Mouse (Mus musculus) myocyte (in vitro differentiated cells): ENCODE measurements at regions not wholly inside any gene's neighbourhood (a gene's known extent, or its start where the extent isn't known, plus 50 kb on each side); places are given as distances from the start of the nearest gene placed in this dataset.

Experiments
- H3K27me3 ChIP-seq: one replicate; pipeline ENCODE4 v1.6.1; 2011; ENCODE audit not compliant: control insufficient read depth, insufficient read depth, insufficient read length
- H3K36me3 ChIP-seq: one replicate; pipeline ENCODE4 v1.6.1; 2011; ENCODE audit not compliant: control insufficient read depth, insufficient read depth
- H3K4me2 ChIP-seq: one replicate; pipeline ENCODE4 v1.6.1; 2011; ENCODE audit warnings: low read depth, control low read depth
- H3K4me3 ChIP-seq: one replicate; pipeline ENCODE4 v1.5.1; 2011; ENCODE audit warnings: mild to moderate bottlenecking, control low read depth, moderate library complexity
- H3K79me2 ChIP-seq: one replicate; pipeline ENCODE4 v1.6.1; 2011; ENCODE audit not compliant: control insufficient read depth, insufficient read depth
- H3ac ChIP-seq: one replicate; pipeline ENCODE4 v1.6.1; 2011; ENCODE audit not compliant: control insufficient read depth, insufficient read length
- CEBPB ChIP-seq: IDR thresholded peaks from 2 replicates; pipeline ENCODE4 v1.6.1; 2011; ENCODE audit warnings: mild to moderate bottlenecking, moderate library complexity; ENCODE audit not compliant: poor library complexity, insufficient read depth, severe bottlenecking
- E2F4 ChIP-seq: IDR thresholded peaks from one replicate; pipeline ENCODE4 v1.6.1; 2011; ENCODE audit warnings: mild to moderate bottlenecking, control low read depth, moderate library complexity; ENCODE audit not compliant: insufficient read depth
- MAX ChIP-seq: IDR thresholded peaks from one replicate; pipeline ENCODE4 v1.6.1; 2011; ENCODE audit warnings: low read depth, mild to moderate bottlenecking, control low read depth
- MYOD1 ChIP-seq, 3 experiments: IDR thresholded peaks; one replicate each; pipeline ENCODE4 v1.6.1; 2011; ENCODE audit warnings: control low read depth in 2 of 3, low read depth in 2 of 3, mild to moderate bottlenecking in 2 of 3, moderate library complexity in 1 of 3; ENCODE audit not compliant: insufficient read length in 2 of 3, control insufficient read depth in 1 of 3
- MYOG ChIP-seq, 3 experiments: IDR thresholded peaks; one replicate each; pipeline ENCODE4 v1.6.1; 2011; ENCODE audit warnings: control low read depth in 2 of 3, low read depth in 2 of 3, mild to moderate bottlenecking in 2 of 3; ENCODE audit not compliant: insufficient read length in 2 of 3, control insufficient read depth in 1 of 3, insufficient read depth in 1 of 3
- POLR2A ChIP-seq: IDR thresholded peaks from one replicate; pipeline ENCODE4 v1.6.1; 2011; ENCODE audit warnings: low read depth, mild to moderate bottlenecking, control low read depth, moderate library complexity; ENCODE audit not compliant: insufficient read length
- POLR2AphosphoS2 ChIP-seq: IDR thresholded peaks from one replicate; pipeline ENCODE4 v1.6.1; 2011; ENCODE audit warnings: low read depth, control low read depth; ENCODE audit not compliant: insufficient read length
- REST ChIP-seq: IDR thresholded peaks from one replicate; pipeline ENCODE4 v1.6.1; 2011; ENCODE audit warnings: mild to moderate bottlenecking, control low read depth, moderate library complexity; ENCODE audit not compliant: insufficient read depth, insufficient read length
- SRF ChIP-seq: IDR thresholded peaks from one replicate; pipeline ENCODE4 v1.6.1; 2011; ENCODE audit warnings: low read depth; ENCODE audit not compliant: control insufficient read depth, insufficient read length
- TCF12 ChIP-seq: IDR thresholded peaks from one replicate; pipeline ENCODE4 v1.6.1; 2011; ENCODE audit warnings: mild to moderate bottlenecking, control low read depth; ENCODE audit not compliant: poor library complexity, insufficient read depth, severe bottlenecking
- TCF3 ChIP-seq: IDR thresholded peaks from one replicate; pipeline ENCODE4 v1.6.1; 2011; ENCODE audit warnings: low read depth, control low read depth; ENCODE audit not compliant: insufficient read length
- USF1 ChIP-seq: IDR thresholded peaks from one replicate; pipeline ENCODE4 v1.6.1; 2011; ENCODE audit warnings: low read depth, mild to moderate bottlenecking, control low read depth, moderate library complexity

DNA sequence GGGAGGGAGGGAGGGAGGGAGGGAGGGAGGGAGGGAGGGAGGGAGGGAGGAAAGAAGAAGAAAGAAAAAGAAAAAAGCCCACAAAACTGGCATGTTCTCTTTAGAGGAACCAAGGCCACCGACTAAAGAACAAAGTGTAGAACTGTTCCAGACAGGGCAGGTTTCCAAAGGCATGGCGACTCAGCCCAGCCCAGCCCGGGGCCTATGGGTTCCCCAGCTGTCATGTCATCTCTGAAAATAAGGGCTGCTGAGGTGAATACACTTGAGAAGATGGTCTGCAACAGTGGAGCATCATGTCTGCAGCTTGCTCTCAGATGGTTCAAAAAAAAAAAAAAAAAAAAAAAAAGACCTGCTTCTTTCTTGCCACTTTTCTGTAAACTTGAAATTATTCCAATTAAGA, 639.8 kb downstream of the 1700064H15Rik start:
- no peak overlapping the region for H3K4me3 ChIP-seq
- no peak overlapping the region for H3ac ChIP-seq
- no peak for TF ChIP-seq POLR2AphosphoS2
- no peak for TF ChIP-seq TCF3
- TF ChIP-seq MYOG (IDR thresholded peaks at IDR 0.05; ENCODE audit: control insufficient read depth in 1 of 3, insufficient read depth in 1 of 3, insufficient read length in 2 of 3, low read depth in 2 of 3): no peak
- TF ChIP-seq MYOD1 (IDR thresholded peaks at IDR 0.05; ENCODE audit: control insufficient read depth in 1 of 3, insufficient read length in 2 of 3, low read depth in 2 of 3): no peak
- TF ChIP-seq POLR2A: no peak
- TF ChIP-seq CEBPB: no peak
- TF ChIP-seq USF1: no peak
- no peak for TF ChIP-seq TCF12
- no peak for TF ChIP-seq REST
- no peak for TF ChIP-seq E2F4
- TF ChIP-seq MAX: no peak
- TF ChIP-seq SRF: no peak
- H3K79me2 ChIP-seq: no peaks in the 10 kb centered on the region
- H3K27me3 ChIP-seq: no peaks in the 10 kb centered on the region
- H3K4me2 ChIP-seq: no peak overlapping the region
- no peaks in the 10 kb centered on the region for H3K36me3 ChIP-seq

- TF ChIP-seq TCF3 (no peak), SRF (no peak), E2F4 (no peak), POLR2A (no peak), TCF12 (no peak), MAX (no peak), MYOD1 (IDR thresholded peaks at IDR 0.05; ENCODE audit: control insufficient read depth in 1 of 3, insufficient read length in 2 of 3, low read depth in 2 of 3) (no peak), POLR2AphosphoS2 (no peak), CEBPB (no peak), MYOG (IDR thresholded peaks at IDR 0.05; ENCODE audit: control insufficient read depth in 1 of 3, insufficient read depth in 1 of 3, insufficient read length in 2 of 3, low read depth in 2 of 3) (no peak)
- no peaks in the 10 kb centered on the region for H3K79me2 ChIP-seq
- no peak overlapping the region for H3K4me3 ChIP-seq
- H3K36me3 ChIP-seq: no peaks in the 10 kb centered on the region
- no peak overlapping the region for H3K4me2 ChIP-seq
- H3ac ChIP-seq: no peak overlapping the region
- no peaks in the 10 kb centered on the region for H3K27me3 ChIP-seq
These were observed 638.8 kb downstream of the 1700064H15Rik start for GRCm38 (mm10) chr3:18989577-18990240.

DNA sequence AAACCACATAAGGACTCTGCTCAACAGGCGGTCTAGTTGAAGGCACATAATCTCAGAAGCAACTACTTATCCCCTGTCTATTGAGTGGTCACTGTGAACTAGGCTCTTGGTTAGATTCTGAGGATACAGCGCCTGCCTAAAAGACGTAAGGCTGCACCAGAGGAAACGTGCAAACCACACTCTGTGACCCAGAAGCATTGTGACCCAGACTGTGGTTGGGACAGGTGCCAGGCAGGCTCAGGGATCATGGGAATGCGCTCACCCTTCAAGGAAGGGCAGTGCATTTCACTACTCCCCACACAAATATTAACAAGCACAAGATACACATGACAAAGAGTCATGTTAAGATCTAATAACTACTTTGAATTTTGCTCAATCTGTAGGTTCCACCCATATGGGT, 628.3 kb downstream of the 1700064H15Rik start:
- no peaks in the 10 kb centered on the region for H3K79me2 ChIP-seq
- H3K4me3 ChIP-seq: no peak overlapping the region
- no peaks in the 10 kb centered on the region for H3K27me3 ChIP-seq
- H3K4me2 ChIP-seq: peak overlapping the region; percentile 30
- H3ac ChIP-seq: no peak overlapping the region
- no peak for TF ChIP-seq POLR2AphosphoS2
- peak in 1 of 3 experiments; percentile 16 for TF ChIP-seq MYOG (IDR thresholded peaks at IDR 0.05; ENCODE audit: control insufficient read depth in 1 of 3, insufficient read depth in 1 of 3, insufficient read length in 2 of 3, low read depth in 2 of 3)
- H3K36me3 ChIP-seq: no peaks in the 10 kb centered on the region

DNA sequence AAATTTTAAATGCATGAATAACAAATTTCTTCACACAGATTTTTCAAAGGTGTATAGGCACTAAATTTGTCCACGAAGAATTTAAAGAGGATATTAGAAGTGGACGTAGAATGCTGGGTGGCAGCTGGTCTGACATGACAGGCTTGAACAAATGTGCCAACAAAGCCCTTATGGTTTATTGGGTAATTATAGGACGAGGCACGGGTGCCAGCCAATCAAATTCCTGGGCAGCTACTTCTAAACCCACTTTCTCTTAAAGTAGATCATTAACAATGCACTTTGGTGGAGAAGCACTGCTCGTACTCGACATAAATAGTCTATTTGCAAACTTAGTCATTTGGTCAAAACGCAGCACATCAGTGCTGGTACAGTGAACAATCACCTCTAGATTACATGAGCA, 626.4 kb downstream of the 1700064H15Rik start:
- Histone ChIP-seq H3K27me3 (no peaks in the 10 kb centered on the region), H3K79me2 (no peaks in the 10 kb centered on the region), H3K4me2 (no peak overlapping the region), H3K36me3 (no peaks in the 10 kb centered on the region), H3K4me3 (no peak overlapping the region), H3ac (no peak overlapping the region)
- TF ChIP-seq MYOD1 (IDR thresholded peaks at IDR 0.05; ENCODE audit: control insufficient read depth in 1 of 3, insufficient read length in 2 of 3, low read depth in 2 of 3) (no peak), MYOG (IDR thresholded peaks at IDR 0.05; ENCODE audit: control insufficient read depth in 1 of 3, insufficient read depth in 1 of 3, insufficient read length in 2 of 3, low read depth in 2 of 3) (no peak), TCF12 (no peak), POLR2A (no peak), MAX (no peak)

GRCm38 (mm10) chr3:19004792-19005191, 623.7 kb downstream of the 1700064H15Rik start:
- H3K4me2 ChIP-seq: no peak overlapping the region
- H3K36me3 ChIP-seq: no peaks in the 10 kb centered on the region
- no peak overlapping the region for H3K4me3 ChIP-seq
- no peak for TF ChIP-seq CEBPB
- no peak for TF ChIP-seq TCF12
- TF ChIP-seq E2F4: no peak
- no peak overlapping the region for H3ac ChIP-seq
- H3K27me3 ChIP-seq: no peaks in the 10 kb centered on the region
- H3K79me2 ChIP-seq: no peaks in the 10 kb centered on the region
